Mouse (Mus musculus) embryonic facial prominence, embryonic 10.5 days (tissue): ENCODE measurements around the gene Adam34. TPM values are rescaled to one million over a fixed set of nuclear protein-coding genes. Genes with fewer than 3 reads are reported as not detected.
"Not testable (repeated sequence)": the region's sequence is repeated elsewhere in the genome, so short reads cannot be mapped to it uniquely, and the experiment has no call there.

Source experiments
- DNase-seq: peaks from one replicate; pipeline ENCODE4 v3.0.0-alpha.2; 2017; ENCODE audit warnings: low spot score
- H3K27ac ChIP-seq: fragments of 300-500 bp; sonication (generic); replicated peaks from 2 replicates; pipeline ENCODE4 v1.5.1; 2016; ENCODE audit warnings: mild to moderate bottlenecking
- H3K27me3 ChIP-seq: fragments of 300-500 bp; sonication (generic); replicated peaks from 2 replicates; pipeline ENCODE4 v1.6.1; 2016; ENCODE audit warnings: low read depth, mild to moderate bottlenecking; ENCODE audit not compliant: poor library complexity, severe bottlenecking
- H3K36me3 ChIP-seq: fragments of 300-500 bp; sonication (generic); replicated peaks from 2 replicates; pipeline ENCODE4 v1.6.1; 2016; ENCODE audit warnings: mild to moderate bottlenecking, moderate library complexity
- H3K4me1 ChIP-seq: fragments of 300-500 bp; sonication (generic); 2 replicates; pipeline ENCODE4 v1.6.1; 2016
- H3K4me3 ChIP-seq: fragments of 300-500 bp; sonication (generic); 2 replicates; pipeline ENCODE4 v1.5.1; 2016; ENCODE audit warnings: mild to moderate bottlenecking, moderate library complexity
- H3K9me3 ChIP-seq: fragments of 300-500 bp; sonication (generic); 2 replicates; pipeline ENCODE4 v1.6.1; 2016; ENCODE audit warnings: mild to moderate bottlenecking
- WGBS: fragments of 180-500 bp; shearing (Covaris S2); methylation state at CpG from one replicate; pipeline ENCODE4 v1.1.7; 2016; 5-methylcytosine and 5-hydroxymethylcytosine counted together
- polyA plus RNA-seq: library from polyadenylated mRNA; unstranded; fragments of >200 nt; fragmentation: Nextera tagmentation; extraction: Ambion mirVana; gene quantifications from 2 replicates; pipeline ENCODE4 v1.2.1, GENCODE M21; 2016

Gene Adam34
- not detected in 2 replicates for polyA plus RNA-seq

DNA sequence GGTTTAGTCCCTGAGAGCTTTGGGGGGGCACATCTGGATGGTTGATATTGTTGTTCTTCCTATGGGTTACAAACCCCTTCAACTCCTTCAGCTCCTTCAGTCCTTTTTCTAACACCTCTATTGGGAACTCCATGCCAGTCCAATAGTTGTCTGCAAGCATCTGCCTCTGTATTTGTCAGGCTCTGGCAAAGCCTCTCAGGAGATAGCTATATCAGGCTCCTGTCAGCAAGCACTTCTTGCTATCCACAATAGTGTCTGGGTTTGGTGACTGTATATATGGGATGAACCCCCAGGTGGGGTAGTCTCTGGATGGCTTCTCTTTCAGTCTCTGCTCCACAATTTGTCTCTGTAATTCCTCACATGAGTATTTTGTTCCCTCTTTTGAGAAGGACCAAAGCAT is at the start of gene Adam34:
TSS of gene Adam34 (minus strand) at position 101 of the 400 bp plus-strand sequence.
- Histone ChIP-seq H3K36me3 (no peaks in the 10 kb centered on the region), H3K9me3 (no peaks in the 10 kb centered on the region), H3K27ac (no peak within 1 kb of the TSS), H3K4me1 (no peaks in the 10 kb centered on the region), H3K27me3 (no peaks in the 10 kb centered on the region), H3K4me3 (no peak within 1 kb of the TSS)
- no peak for DNase-seq

DNA sequence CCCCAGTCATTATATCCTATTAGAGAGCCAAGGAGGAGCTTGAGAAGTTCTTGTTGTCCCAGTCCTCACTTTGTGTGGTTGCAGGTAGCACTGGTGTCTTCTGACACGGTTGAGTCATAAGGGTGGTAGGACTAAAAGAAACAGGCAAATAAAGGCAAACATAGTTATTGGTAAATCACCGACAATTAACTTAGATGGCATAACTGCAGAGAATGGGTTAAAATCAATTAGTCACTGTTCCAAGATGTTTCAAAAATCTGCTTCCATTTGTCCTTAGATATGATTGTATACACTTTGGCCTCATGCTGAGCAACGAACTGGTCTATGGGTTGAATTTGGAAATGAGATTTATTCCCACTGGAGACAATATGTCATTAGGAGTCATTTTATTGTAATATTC is 82.7 kb downstream of the Adam34 start, which contains the start of gene Gm5346:
TSS of gene Gm5346 (minus strand) at position 101 of the 400 bp plus-strand sequence.
- Histone ChIP-seq H3K4me3 (no peak within 1 kb of the TSS), H3K27me3 (no peaks in the 10 kb centered on the region), H3K36me3 (no peaks in the 10 kb centered on the region), H3K4me1 (no peaks in the 10 kb centered on the region), H3K27ac (no peak within 1 kb of the TSS), H3K9me3 (no peaks in the 10 kb centered on the region)
- WGBS = 88% methylated on average over 3 of the region's 3 CpGs
- no peak for DNase-seq

DNA sequence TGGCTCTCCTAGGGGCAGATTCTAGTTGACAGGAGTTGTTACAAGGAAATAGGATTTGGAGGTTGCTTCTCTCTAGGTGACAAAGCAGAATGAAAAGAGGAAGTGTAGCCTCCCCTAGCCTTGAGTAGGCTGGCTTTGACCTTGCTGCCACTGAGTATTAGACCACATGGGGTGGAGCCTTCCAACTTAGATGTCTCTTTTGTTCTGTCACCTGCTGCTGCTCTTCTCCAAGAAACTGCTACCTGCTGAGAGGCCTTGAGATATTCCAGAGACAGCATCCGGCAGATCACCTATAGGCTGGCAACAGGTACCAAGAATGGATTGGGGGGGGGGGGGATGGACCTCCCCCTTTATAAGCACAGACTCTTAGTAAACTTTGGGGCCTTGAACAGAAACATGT is 93.8 kb downstream of the Adam34 start:
- DNase-seq = no peak
- no peak overlapping the region for H3K27ac ChIP-seq
- H3K9me3 ChIP-seq = no peaks in the 10 kb centered on the region
- H3K4me1 ChIP-seq = no peaks in the 10 kb centered on the region
- H3K27me3 ChIP-seq = no peaks in the 10 kb centered on the region
- H3K36me3 ChIP-seq = no peaks in the 10 kb centered on the region
- 94% methylated on average over 1 of the region's 1 CpGs for WGBS
- no peak overlapping the region for H3K4me3 ChIP-seq

DNA sequence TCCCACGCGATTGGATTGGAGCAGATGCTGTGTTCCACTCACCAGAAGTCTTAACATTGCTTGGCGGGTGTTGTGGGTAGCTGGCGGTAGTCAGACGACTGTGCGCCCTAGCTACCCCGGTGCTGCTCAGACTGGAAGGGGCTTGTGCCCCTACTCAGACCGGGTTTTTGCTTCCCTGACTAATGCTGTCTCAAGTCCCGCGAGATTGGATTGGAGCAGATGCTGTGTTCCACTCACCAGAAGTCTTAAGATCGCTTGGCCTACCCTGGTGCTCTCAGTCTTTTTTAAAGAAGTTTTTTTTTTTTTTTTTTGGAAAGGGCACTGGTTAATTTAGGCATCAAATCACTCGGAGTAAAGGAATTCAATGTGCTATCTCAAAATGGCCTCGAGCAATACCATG is 106.2 kb downstream of the Adam34 start:
- WGBS = 86% methylated on average over 13 of the region's 13 CpGs
- H3K9me3 ChIP-seq, H3K27ac ChIP-seq, DNase-seq, H3K36me3 ChIP-seq, H3K27me3 ChIP-seq, H3K4me1 ChIP-seq, H3K4me3 ChIP-seq: not testable (repeated sequence)

DNA sequence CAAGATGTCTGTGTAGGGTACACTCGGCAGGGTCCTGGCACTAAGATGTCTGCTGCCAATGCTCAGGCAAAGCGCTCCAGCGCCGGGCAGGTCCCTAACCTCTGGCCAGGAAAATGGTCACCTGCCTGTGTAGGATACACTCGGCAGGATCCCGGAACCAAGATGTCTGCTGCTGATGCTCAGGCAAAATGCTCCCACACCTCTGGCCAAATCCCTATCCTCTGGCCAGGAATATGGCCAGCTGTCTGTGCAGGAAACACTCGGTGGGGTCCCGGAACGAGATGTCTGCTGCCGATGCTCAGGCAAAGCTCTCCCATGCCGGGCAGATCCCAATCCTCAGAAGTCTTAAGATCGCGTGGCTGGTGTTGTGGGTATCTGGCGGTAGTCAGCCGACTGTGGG is 106.7 kb downstream of the Adam34 start:
- not testable (repeated sequence) for H3K27me3 ChIP-seq, H3K9me3 ChIP-seq, H3K4me3 ChIP-seq, H3K4me1 ChIP-seq, DNase-seq, H3K27ac ChIP-seq, H3K36me3 ChIP-seq
- WGBS = 94% methylated on average over 15 of the region's 15 CpGs

Other genes with a start within 250 kb of the Adam34 start
- not detected in 2 replicates for gene Adam26b, start 181.9 kb downstream of the Adam34 start, polyA plus RNA-seq
- gene Adam26a, start 133.3 kb downstream of the Adam34 start, polyA plus RNA-seq = not detected in 2 replicates
- not detected in 2 replicates for gene Gm5346, start 82.8 kb downstream of the Adam34 start, polyA plus RNA-seq